Mouse (Mus musculus): ENCODE measurements around the gene Ccdc24.

Ccdc24 gene

DNA sequence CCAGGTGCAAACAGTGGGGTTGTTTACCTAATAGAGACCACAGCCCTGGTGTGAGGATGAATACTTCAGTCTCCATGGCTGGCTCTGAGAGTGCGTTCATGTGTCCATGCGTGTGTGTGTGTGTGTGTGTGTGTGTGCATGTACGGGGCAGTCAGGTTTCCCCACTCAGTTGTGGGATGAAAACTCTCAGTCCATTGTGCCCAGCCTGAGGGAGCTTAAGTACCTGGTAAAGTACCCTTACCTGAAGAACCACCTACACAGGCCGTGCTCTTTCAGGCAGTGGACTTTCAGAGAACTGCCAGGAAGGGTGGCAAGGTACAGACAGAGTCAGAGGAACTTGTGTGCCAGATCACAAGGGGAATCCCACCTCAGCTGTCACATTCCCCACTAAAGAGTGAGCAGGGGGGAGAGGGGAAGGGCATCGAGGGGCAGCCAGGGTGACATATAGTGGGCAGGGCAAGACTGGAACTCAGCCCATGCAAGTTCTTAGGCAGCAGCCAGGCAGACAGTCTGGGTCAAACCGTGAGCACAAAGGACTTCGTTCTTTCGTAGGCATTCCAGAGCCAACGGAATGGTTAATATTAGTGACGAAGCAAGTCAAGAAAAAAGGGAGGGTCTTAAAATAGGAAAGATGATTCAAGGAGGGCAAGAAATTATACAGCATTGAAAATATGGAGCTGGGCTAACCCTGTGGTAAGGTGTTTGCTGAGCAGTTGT is 20.0 kb downstream of the Ccdc24 start:
- no peak for DNase-seq (ENCODE audit: low read depth)

DNA sequence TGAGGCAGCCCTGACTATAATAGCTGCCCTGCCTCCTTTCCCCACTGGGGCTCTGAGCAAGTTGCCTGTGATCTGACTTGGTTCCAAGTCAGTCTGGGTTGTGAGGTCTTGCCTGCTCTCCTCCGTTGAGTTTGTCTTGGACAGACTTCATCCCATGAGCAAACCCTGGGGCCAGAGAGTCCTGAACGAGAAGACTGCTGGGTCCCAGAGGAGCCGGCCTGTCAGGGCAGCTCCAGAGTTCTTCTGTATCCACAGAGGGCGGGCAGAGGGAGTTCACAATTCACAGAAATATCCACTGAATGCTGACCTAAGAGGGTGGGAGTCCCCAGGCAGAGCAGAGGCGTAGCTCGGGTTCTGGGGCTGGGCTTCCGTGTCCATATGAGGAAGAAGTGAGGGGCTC is 21.5 kb downstream of the Ccdc24 start:
- DNase-seq (ENCODE audit: low read depth) = no peak

DNA sequence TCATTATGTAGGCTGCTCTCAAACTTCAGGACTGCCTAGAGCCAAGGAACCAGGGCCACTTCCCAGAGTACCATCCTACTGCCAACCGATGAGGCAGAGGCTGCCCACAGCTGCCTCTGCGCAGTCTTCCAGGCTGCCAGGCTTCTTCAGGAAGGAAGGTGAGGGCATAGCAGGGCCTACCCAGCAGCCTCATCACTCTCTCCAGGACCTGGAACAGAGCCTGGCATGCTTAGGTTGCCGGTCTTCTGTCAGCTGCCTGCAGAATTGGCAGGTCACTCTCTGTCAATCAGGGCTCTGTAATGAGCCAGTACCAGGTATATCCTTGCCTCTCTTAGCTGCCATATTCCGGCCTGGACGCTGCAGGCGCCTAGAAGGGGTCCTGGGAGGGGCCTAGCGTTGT is 22.2 kb downstream of the Ccdc24 start:
- no peak for DNase-seq (ENCODE audit: low read depth)

DNA sequence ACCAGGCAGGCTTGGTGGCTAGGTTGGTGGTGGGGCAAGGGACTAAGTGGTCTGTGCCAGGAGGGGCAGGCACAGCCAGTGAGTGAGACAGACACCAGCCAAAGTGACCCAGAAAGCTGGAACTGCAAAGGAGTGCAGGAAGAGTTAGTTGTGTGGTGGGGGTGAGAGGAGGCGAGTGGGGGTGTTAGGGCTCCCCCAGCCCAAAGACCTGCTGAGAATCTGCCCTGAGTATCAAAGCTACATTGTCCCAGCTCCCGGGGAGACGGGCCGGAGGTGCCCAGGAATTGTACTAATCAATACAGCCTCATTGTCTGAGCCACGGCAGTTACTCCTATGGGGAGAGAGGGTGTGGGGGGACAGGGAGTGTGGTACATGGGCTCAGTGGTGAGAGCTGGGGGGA is 22.9 kb downstream of the Ccdc24 start:
- DNase-seq (ENCODE audit: low read depth) = no peak

DNA sequence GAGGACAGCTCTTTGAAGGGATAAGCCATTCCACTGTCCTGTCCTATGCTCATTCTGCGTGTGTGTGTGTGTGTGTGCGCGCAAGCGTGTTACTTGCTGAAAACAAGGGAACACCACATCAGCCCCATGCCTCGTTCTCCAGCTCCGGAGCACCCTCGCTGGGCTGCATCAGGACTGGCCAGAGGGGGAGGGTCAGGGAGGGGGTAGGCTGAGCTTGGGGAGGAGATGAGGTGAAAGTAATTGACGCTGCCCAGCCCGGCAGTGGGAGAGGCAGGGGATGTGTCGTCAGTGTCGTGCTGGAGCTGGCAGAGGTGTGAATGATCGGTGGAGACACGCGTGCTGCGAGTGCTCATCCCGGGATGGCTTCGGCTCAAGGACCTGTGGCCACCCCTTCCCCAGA is 23.3 kb downstream of the Ccdc24 start:
- DNase-seq (ENCODE audit: low read depth) = no peak

DNA sequence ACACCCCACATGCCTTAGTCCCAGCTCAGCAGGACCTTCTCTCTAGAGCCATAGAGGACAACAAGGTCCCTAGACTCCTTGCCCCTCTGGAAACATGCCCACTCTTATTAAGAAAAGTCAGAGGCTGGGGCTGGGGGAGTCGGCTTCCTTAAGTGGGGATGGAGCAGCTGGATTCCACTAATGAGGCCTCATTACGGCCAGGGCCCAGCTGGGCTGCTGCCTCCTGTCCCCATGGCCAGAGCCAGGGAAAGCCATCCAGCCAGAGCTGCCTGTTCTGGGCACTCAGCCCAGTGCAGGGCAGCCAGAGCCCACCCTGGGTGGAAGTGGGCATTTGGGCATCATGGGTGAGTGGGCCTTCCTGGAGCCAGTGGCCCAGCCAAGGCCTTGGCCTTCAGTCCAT is 25.3 kb downstream of the Ccdc24 start:
- no peak for DNase-seq (ENCODE audit: low read depth)

DNA sequence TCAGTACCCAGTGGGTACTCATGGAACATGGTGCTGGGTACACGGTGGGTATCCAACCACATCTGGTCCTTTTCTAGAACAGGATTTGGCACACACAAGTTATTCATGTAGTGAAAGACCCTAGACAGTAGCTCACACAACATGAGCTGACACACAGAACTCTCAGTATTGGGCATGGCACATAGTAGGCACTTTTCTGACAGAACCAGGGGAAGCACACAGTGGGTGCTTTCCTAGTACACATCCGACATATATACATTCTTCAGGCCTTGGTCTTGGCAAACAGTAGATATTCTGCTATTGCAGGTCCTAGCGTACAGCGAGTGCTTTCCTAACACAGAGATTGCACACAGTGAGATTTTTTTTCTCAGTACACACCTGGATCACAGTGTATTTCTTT is 26.1 kb downstream of the Ccdc24 start:
- no peak for DNase-seq (ENCODE audit: low read depth)

DNA sequence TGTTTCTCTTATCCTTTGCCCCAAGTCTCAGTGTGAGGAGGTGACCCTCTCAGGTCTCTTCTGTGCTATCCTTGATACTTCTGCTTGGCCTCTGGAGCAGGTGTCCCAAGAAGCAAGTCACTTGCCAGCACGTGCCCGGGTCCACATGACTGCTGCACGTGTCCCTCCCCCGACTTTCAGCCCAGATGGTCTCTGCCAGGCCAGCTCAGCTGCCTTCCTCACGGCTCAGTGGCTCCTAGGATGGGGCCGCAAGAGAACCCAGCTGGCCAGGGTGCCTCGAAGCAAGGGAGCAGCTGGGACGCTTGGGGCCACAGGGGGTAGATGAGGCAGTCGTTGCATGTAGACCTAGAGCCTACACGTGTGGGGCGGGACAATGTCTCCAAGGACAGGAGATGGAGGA is 27.0 kb downstream of the Ccdc24 start:
- no peak for DNase-seq (ENCODE audit: low read depth)

DNA sequence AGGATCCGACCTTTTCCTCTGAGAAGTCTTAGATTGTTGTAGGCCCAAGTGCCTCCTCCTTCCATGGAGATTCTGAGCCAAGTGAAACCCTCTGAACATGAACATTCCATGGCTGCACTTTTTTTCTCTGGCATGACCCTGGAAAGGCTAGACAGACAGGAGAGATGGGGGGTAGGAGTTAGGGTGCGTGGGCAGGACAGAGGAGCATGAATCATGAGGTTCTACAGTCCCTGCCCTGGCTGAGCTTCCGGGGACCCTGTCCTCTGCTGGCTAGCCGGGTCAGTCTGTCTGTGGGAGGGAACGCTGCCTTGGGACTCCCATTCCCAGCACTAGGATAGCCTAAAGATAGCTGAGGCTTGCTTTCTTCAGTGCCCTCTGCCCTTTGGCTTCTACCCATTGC is 27.9 kb downstream of the Ccdc24 start:
- no peak for DNase-seq (ENCODE audit: low read depth)

DNA sequence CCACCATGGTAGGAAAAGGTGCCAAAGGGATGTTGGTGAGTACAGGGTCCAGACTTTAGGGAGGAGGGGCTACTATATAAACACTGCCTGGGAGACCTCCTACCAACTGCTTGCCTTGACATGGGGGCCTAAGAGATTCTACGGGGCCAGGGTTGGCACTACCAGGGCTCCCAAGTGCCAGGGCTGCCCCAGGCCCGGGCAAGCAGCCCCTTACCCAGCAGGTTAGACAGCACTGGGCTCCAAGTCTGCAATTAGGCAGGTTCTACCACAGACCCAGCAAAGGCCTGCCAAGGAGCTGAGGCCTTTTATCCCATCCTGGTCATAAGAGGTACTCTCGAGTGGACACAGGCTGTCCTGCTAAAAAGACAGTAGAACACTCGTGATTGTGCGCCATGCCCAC is 29.3 kb downstream of the Ccdc24 start:
- DNase-seq (ENCODE audit: low read depth) = no peak

DNA sequence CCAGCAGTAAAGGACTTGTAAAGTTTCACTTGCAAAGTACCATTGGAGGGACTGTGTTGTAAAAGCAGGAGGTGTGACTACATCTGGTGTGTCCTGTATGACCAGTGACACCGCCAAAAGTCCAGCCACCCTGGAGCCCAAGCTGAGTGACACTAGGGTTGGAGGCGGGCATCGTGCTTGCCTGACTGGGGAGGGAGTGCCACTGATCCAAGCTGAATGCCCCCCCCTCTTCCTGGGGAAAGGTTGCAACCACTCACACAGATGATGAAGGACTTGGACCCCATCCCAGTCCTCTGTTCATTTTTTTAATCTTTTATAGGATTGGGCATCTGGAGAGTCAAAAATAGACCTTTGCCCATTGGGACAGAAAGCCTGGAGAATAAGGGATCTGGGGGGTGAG is 30.8 kb downstream of the Ccdc24 start:
- DNase-seq (ENCODE audit: low read depth) = no peak

DNA sequence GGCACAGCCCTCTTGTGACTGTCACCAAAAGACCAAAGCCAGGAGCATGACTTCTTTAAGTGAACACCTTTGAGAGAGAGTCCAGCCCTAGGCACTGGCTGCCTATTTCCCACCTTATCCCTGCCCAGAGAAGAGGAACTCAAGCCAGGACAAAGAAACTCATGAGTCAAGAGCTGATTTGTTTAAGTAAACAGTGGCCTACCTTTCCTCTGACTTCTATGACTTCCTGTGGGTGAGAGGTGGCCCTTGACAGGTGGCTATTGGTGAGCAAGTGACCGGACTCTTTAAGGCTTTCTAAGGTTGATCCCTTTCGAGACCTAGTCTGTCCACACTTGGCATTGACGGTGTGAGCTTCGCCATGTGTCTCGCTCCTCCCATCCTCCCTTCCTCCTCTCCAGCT is 31.5 kb downstream of the Ccdc24 start:
- DNase-seq (ENCODE audit: low read depth) = no peak

DNA sequence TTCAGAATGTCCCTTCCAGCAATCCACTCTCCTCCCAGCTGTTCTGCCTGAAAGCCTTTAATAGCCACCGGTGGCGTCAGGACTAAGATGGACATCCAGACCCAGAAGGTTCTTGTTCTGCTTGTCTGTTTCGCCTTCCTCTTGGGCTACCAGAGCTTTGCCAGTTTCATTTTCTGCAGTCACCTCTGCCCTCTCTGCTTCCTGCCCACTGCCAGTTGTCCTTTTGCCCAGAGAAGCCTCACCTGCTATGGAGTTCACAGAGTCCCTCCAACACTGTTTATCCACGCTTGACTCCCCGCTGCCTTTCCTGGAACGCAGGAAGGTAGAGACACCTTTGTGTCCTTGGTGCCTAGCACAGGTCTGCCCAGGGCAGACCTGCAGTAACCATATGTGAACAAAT is 33.0 kb downstream of the Ccdc24 start:
- DNase-seq (ENCODE audit: low read depth) = no peak

DNA sequence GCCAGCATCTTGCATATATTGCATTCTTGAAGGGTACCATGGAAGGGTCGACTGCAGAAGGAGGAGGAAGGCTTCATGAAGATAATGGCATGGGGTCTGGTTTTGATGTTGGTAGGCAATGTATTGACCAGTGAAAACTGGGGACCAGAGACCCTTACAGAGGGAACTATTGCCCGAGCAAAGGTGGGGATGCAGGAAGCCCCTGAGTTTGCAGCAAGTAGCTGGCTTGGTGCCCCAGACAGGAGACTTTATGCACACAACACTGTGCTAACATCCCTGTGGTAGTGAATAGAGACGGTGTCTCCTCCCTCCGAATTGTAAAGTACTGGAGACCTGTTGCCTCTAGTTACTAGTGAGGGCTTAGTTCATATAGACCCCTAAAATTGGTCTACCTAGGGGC is 35.1 kb downstream of the Ccdc24 start:
- no peak for DNase-seq (ENCODE audit: low read depth)

DNA sequence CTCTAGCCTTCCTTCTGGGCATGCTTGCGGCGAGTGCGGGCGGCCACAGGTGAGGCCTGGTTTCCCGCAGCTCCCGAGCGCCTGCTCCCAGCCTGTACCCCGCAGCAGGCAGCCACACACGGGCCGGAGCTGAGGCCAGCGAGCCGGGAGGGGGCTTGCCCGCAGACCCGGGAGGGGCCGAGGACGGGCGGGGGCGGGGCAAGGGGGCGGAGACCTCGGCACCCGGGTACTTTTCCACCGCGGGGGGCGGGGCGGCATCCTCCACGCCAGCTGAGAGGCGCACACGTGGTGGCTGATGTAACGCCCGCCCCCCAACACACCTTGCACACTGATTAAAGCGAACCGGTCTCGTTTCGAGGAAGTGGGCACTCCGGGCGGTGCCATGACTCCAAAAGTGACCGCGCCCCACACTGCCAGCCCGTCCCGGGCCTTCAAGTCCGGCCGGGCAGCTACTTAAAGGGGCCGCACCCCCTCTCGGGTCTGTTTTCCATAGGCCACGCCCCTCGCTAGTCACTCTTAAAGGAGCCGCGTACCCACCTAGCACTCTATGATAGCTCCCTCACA is 36.1 kb downstream of the Ccdc24 start:
- DNase-seq (ENCODE audit: low read depth) = peak; percentile 84

DNA sequence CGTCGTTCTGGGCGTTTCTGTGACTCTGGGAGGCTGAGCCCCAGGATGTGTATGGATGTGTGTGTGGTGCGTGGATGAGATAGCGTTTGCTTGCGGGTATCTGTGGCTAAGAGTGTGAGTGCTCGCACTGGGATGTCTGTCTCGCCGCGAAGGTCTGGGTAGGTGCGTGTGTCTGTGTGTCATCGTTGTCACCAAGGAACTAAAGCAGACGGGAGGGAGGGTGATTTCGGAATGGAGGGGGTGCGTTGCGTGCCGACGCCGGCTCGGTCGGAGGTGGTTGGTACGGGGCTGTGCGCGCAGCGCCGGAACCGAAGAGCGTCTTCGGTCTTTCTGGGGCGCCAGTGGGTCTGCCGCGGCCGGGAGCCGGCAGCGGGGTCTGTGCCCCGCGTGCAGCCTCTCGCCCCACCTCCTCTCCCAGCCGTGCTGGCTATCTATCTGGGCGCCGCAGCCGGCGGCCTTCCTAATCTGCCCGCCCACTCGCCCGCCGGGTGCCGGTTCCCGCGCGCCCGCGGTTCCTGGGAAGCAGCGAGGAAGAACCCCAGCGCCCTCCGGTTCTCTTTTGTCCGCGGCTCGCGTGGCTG is 36.7 kb downstream of the Ccdc24 start:
- DNase-seq (ENCODE audit: low read depth) = peak; percentile 67

DNA sequence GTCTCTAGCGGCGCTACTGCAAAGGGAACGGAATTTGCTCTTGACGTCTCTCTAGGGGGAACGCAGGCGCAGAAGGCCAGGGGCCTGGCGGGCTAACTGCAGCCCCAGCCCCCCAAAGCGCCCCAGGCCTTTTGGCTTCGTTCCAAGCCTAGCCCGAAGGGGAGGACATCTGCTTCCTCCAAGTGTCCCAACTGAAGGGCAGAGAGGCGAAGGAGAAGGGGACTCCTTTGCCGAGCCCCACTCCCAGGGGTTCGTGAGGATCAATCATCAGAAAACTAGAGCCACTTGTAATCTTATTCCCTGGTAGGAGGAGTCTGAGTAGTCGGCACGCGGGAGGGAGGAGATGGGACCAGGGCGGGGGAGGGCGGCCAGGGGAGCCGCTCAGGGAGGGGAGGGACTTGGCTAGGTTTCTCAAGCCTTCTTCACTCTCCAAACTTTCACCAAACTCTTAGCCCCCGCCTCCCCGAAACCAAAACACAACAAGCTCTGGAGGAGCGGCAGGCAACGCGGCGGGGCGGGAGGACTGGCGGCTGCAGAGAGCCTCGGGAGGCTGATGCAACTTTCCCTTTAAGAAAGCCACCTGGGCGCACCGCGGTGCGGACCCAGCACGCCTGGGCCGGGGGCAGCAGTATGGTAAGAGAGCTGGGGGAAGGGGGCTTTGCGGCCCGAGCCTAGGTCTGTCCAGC is 37.4 kb downstream of the Ccdc24 start:
- DNase-seq (ENCODE audit: low read depth) = peak; percentile 81

DNA sequence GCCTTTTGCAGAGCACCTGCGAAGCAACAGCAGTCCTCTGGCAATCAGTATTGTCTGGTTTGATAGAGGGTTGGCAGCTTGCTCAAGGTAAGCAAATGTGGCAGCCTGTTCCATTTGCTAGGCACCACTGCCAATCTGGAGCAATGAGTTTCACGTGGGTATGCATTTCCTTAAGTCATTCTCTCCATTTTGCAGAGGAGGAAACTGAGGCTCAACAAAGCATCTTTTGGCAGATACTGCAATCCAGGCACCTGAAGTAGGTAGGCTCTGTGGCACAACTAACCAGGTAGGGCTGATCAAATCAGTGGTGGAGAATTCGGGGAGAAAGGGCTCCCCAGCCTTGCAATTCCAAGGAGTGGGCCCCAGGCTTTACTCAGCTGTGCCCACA is 37.9 kb downstream of the Ccdc24 start, which contains the start of gene Slc6a9:
Slc6a9 (plus strand) TSS at position 50 of the 388 bp plus-strand sequence.
- no peak for DNase-seq (ENCODE audit: low read depth)

DNA sequence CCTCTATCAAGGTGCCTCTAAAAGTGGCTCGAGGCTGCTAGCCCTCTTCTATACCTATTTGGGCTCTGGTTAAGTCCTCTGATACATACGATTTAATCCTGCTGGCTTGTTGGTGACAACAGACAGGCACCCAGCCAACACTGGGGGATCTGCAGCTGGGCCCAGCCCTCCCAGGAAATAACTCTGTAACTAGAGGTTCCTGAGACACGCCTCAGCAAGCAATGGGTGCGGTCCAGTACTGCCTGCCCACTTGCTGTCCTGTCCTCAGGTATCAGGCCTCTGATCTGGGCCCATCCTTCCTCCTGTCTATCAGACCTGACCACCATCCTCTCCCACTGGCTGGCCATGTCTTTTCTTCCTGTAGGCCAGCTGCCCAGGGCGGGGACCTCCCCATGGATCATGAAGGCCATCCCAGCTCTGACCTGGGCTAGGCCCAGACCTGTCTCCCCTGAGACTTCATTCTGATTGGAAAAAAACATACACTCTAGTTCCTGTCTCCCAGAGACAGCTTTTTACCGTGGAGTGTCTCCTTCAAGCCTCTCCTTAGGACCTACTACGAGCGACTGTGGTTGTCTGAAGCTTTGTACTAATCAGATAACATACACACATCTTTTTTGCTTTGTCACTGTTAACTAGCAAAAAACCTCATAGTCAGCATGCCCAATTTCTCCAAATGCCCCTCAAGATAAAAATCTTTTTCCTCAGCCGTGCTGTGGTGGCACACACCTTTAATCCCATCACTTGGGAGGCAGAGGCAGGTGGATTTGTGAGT is 40.3 kb downstream of the Ccdc24 start:
- DNase-seq (ENCODE audit: low read depth) = no peak

DNA sequence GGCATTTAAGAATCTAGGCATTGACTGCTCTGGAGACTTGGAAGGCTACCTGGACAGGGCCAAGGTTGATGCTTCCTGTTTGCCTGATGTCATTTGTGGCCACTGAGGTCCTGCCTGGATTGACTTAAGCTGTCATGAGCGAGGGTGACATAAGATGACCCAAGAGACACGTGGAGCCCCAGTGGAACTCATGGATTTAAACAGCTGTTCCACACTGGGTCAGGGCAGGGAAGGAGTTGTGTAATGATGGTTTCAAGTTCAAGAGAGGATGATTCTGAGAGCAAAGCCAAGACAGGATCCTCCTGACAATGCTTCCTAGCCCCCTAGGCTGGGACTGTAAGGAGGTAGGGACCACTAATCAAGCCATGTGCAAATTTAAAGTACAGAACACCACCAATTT is 40.9 kb downstream of the Ccdc24 start:
- no peak for DNase-seq (ENCODE audit: low read depth)

DNA sequence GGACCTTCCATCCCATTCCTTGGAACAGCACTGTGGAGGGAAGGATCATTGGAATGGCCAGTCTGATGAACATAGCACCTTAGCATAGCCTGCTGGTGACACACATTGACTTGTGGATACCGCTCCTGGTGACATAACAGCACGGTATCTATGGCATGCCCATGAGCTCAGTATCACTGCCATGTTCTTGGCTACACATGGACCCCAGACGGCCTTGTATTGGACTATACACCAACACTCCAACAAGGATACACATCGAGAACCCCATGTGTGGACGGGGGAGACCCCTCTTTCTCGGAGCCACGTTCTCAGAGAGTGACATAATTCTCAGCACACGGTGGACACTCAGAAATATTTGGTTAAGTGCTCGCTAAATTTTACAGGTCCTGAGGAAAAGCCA is 41.6 kb downstream of the Ccdc24 start:
- no peak for DNase-seq (ENCODE audit: low read depth)

DNA sequence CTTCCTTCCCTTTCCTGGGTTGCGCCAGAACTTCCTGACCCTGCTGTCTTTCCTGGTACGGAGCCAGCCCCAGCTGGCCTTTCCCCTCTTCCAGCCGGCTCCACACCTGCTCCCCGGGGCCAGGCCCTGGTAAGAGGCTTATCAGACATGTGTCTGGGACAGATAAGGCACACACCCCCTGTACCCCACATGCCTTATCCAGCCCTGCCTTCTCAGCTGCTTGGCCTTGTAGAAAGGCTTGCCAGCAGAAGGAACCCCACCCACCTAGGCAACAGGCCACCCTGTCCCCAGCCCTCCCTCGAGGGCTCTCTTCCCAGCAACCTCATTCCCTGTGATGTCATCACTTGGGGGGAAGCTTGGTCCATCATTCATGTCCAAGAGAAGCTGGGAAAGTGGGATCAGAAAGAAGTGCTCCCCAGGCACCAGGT is 42.2 kb downstream of the Ccdc24 start:
- DNase-seq (ENCODE audit: low read depth) = peak; percentile 83
